Mouse (Mus musculus): ENCODE results near the gene Ciart. TPM values are rescaled to one million over a fixed set of nuclear protein-coding genes. Genes with fewer than 3 reads are reported as not detected.

Ciart gene
- total and polyA plus RNA-seq, 2 experiments from 2014 or later: 1.8 to 2.3 TPM

- Histone ChIP-seq H3K9me3 (replicated peaks; ENCODE audit: control insufficient read depth, low read length) (no peaks in the 10 kb centered on the region), H3K4me1 (ENCODE audit: control insufficient read depth, insufficient read depth) (no peaks in the 10 kb centered on the region; the same call in 1 of the 2 replicates), H3K27ac (ENCODE audit: low read depth) (no peak overlapping the region), H3K4me3 (ENCODE audit: low read depth, low read length) (no peak overlapping the region), H3K36me3 (replicated peaks; ENCODE audit: control insufficient read depth, insufficient read depth, low read length) (peaks cover 61% of the 10 kb centered on the region), H3K27me3 (ENCODE audit: control insufficient read depth, insufficient read depth, low read length) (no peaks in the 10 kb centered on the region), H3K4me2 (ENCODE audit: low read depth, low read length) (no peak overlapping the region), H3K9ac (replicated peaks; ENCODE audit: low read depth, low read length) (no peak overlapping the region)
- TF ChIP-seq CTCF (IDR thresholded peaks at IDR 0.05; ENCODE audit: low read depth): no peak
- no peak for TF ChIP-seq EP300 (IDR thresholded peaks at IDR 0.05; ENCODE audit: low read depth)
- DNase-seq (ENCODE audit: low spot score) (no peak), ATAC-seq (ENCODE audit: insufficient read depth, low read depth) (no peak)
- WGBS: 93% methylated on average over 4 of the region's 4 CpGs
These were observed 53.0 kb downstream of the Ciart start for GRCm38 (mm10) chr3:95829053-95829452.

Other genes starting within 250 kb of the Ciart start
- 213 and 278 TPM in 2 replicates for gene Mcl1, start 223.5 kb downstream of the Ciart start, total RNA-seq (2014; rRNA removed; ENCODE audit: low replicate concordance)
- 50.1 and 51.9 TPM in 2 replicates for gene Mcl1, start 223.5 kb downstream of the Ciart start, polyA plus RNA-seq (2015; fragmentation: Nextera tagmentation; extraction: Ambion mirVana)
- gene Adamtsl4, start 194.3 kb downstream of the Ciart start, total RNA-seq (2014; rRNA removed; ENCODE audit: low replicate concordance): 20.2 and 23.8 TPM in 2 replicates
- 7.5 and 11.2 TPM in 2 replicates for gene Adamtsl4, start 194.3 kb downstream of the Ciart start, polyA plus RNA-seq (2015; fragmentation: Nextera tagmentation; extraction: Ambion mirVana)
- gene Ecm1, start 142.7 kb downstream of the Ciart start, total RNA-seq (2014; rRNA removed; ENCODE audit: low replicate concordance): 22.9 and 63.8 TPM in 2 replicates
- gene Ecm1, start 142.7 kb downstream of the Ciart start, polyA plus RNA-seq (2015; fragmentation: Nextera tagmentation; extraction: Ambion mirVana): 55.8 and 59.6 TPM in 2 replicates
- 43.5 and 47.1 TPM in 2 replicates for gene Tars2, start 122.0 kb downstream of the Ciart start, total RNA-seq (2014; rRNA removed; ENCODE audit: low replicate concordance)
- 30.0 and 30.3 TPM in 2 replicates for gene Tars2, start 122.0 kb downstream of the Ciart start, polyA plus RNA-seq (2015; fragmentation: Nextera tagmentation; extraction: Ambion mirVana)
- 25.6 and 28.8 TPM in 2 replicates for gene Rprd2, start 63.4 kb downstream of the Ciart start, total RNA-seq (2014; rRNA removed; ENCODE audit: low replicate concordance)
- gene Rprd2, start 63.4 kb downstream of the Ciart start, polyA plus RNA-seq (2015; fragmentation: Nextera tagmentation; extraction: Ambion mirVana): 15.8 and 20.8 TPM in 2 replicates
- gene Prpf3, start 26.4 kb downstream of the Ciart start, total RNA-seq (2014; rRNA removed; ENCODE audit: low replicate concordance): 2.2 and 6.0 TPM in 2 replicates
- 15.8 and 16.3 TPM in 2 replicates for gene Prpf3, start 26.4 kb downstream of the Ciart start, polyA plus RNA-seq (2015; fragmentation: Nextera tagmentation; extraction: Ambion mirVana)
- gene Mrps21, start 10.7 kb downstream of the Ciart start, total RNA-seq (2014; rRNA removed; ENCODE audit: low replicate concordance): 142 and 222 TPM in 2 replicates
- 521 and 561 TPM in 2 replicates for gene Mrps21, start 10.7 kb downstream of the Ciart start, polyA plus RNA-seq (2015; fragmentation: Nextera tagmentation; extraction: Ambion mirVana)
- 5.3 and 41.9 TPM in 2 replicates for gene BC028528, start 9.8 kb upstream of the Ciart start, total RNA-seq (2014; rRNA removed; ENCODE audit: low replicate concordance)
- gene BC028528, start 9.8 kb upstream of the Ciart start, polyA plus RNA-seq (2015; fragmentation: Nextera tagmentation; extraction: Ambion mirVana): 38.0 and 39.2 TPM in 2 replicates
- gene Aph1a, start 11.7 kb upstream of the Ciart start, total RNA-seq (2014; rRNA removed; ENCODE audit: low replicate concordance): 121 and 138 TPM in 2 replicates
- 42.7 and 50.8 TPM in 2 replicates for gene Aph1a, start 11.7 kb upstream of the Ciart start, polyA plus RNA-seq (2015; fragmentation: Nextera tagmentation; extraction: Ambion mirVana)
- gene Car14, start 22.4 kb upstream of the Ciart start, total RNA-seq (2014; rRNA removed; ENCODE audit: low replicate concordance): 126 and 131 TPM in 2 replicates
- gene Car14, start 22.4 kb upstream of the Ciart start, polyA plus RNA-seq (2015; fragmentation: Nextera tagmentation; extraction: Ambion mirVana): 137 and 144 TPM in 2 replicates
- 25.9 and 33.5 TPM in 2 replicates for gene Anp32e, start 47.0 kb upstream of the Ciart start, total RNA-seq (2014; rRNA removed; ENCODE audit: low replicate concordance)
- gene Anp32e, start 47.0 kb upstream of the Ciart start, polyA plus RNA-seq (2015; fragmentation: Nextera tagmentation; extraction: Ambion mirVana): 105 and 118 TPM in 2 replicates
- gene Plekho1, start 113.8 kb upstream of the Ciart start, total RNA-seq (2014; rRNA removed; ENCODE audit: low replicate concordance): 116 and 138 TPM in 2 replicates
- 74.9 and 94.8 TPM in 2 replicates for gene Plekho1, start 113.8 kb upstream of the Ciart start, polyA plus RNA-seq (2015; fragmentation: Nextera tagmentation; extraction: Ambion mirVana)
- gene Vps45, start 176.2 kb upstream of the Ciart start, total RNA-seq (2014; rRNA removed; ENCODE audit: low replicate concordance): 10.5 and 17.3 TPM in 2 replicates
- 42.9 and 49.4 TPM in 2 replicates for gene Vps45, start 176.2 kb upstream of the Ciart start, polyA plus RNA-seq (2015; fragmentation: Nextera tagmentation; extraction: Ambion mirVana)
- gene Otud7b, start 222.3 kb upstream of the Ciart start, total RNA-seq (2014; rRNA removed; ENCODE audit: low replicate concordance): 17.6 and 21.9 TPM in 2 replicates
- 16.8 and 21.7 TPM in 2 replicates for gene Otud7b, start 222.3 kb upstream of the Ciart start, polyA plus RNA-seq (2015; fragmentation: Nextera tagmentation; extraction: Ambion mirVana)

All from heart, postnatal 0 days (tissue).